Mouse (Mus musculus) myocyte (in vitro differentiated cells): Measurements from ENCODE around the gene Cog5. TPM values are rescaled to one million over a fixed set of nuclear protein-coding genes. Genes with fewer than 3 reads are reported as not detected.

Experiments
- H3K27me3 ChIP-seq: one replicate; pipeline ENCODE4 v1.6.1; 2011; ENCODE audit not compliant: control insufficient read depth, insufficient read depth, insufficient read length
- H3K36me3 ChIP-seq: one replicate; pipeline ENCODE4 v1.6.1; 2011; ENCODE audit not compliant: control insufficient read depth, insufficient read depth
- H3K4me2 ChIP-seq: one replicate; pipeline ENCODE4 v1.6.1; 2011; ENCODE audit warnings: low read depth, control low read depth
- H3K4me3 ChIP-seq: one replicate; pipeline ENCODE4 v1.5.1; 2011; ENCODE audit warnings: mild to moderate bottlenecking, control low read depth, moderate library complexity
- H3K79me2 ChIP-seq: one replicate; pipeline ENCODE4 v1.6.1; 2011; ENCODE audit not compliant: control insufficient read depth, insufficient read depth
- H3ac ChIP-seq: one replicate; pipeline ENCODE4 v1.6.1; 2011; ENCODE audit not compliant: control insufficient read depth, insufficient read length
- CEBPB ChIP-seq: IDR thresholded peaks from 2 replicates; pipeline ENCODE4 v1.6.1; 2011; ENCODE audit warnings: mild to moderate bottlenecking, moderate library complexity; ENCODE audit not compliant: poor library complexity, insufficient read depth, severe bottlenecking
- E2F4 ChIP-seq: IDR thresholded peaks from one replicate; pipeline ENCODE4 v1.6.1; 2011; ENCODE audit warnings: mild to moderate bottlenecking, control low read depth, moderate library complexity; ENCODE audit not compliant: insufficient read depth
- MAX ChIP-seq: IDR thresholded peaks from one replicate; pipeline ENCODE4 v1.6.1; 2011; ENCODE audit warnings: low read depth, mild to moderate bottlenecking, control low read depth
- MYOD1 ChIP-seq, 3 experiments: IDR thresholded peaks; one replicate each; pipeline ENCODE4 v1.6.1; 2011; ENCODE audit warnings: control low read depth in 2 of 3, low read depth in 2 of 3, mild to moderate bottlenecking in 2 of 3, moderate library complexity in 1 of 3; ENCODE audit not compliant: insufficient read length in 2 of 3, control insufficient read depth in 1 of 3
- MYOG ChIP-seq, 3 experiments: IDR thresholded peaks; one replicate each; pipeline ENCODE4 v1.6.1; 2011; ENCODE audit warnings: control low read depth in 2 of 3, low read depth in 2 of 3, mild to moderate bottlenecking in 2 of 3; ENCODE audit not compliant: insufficient read length in 2 of 3, control insufficient read depth in 1 of 3, insufficient read depth in 1 of 3
- POLR2A ChIP-seq: IDR thresholded peaks from one replicate; pipeline ENCODE4 v1.6.1; 2011; ENCODE audit warnings: low read depth, mild to moderate bottlenecking, control low read depth, moderate library complexity; ENCODE audit not compliant: insufficient read length
- POLR2AphosphoS2 ChIP-seq: IDR thresholded peaks from one replicate; pipeline ENCODE4 v1.6.1; 2011; ENCODE audit warnings: low read depth, control low read depth; ENCODE audit not compliant: insufficient read length
- REST ChIP-seq: IDR thresholded peaks from one replicate; pipeline ENCODE4 v1.6.1; 2011; ENCODE audit warnings: mild to moderate bottlenecking, control low read depth, moderate library complexity; ENCODE audit not compliant: insufficient read depth, insufficient read length
- SRF ChIP-seq: IDR thresholded peaks from one replicate; pipeline ENCODE4 v1.6.1; 2011; ENCODE audit warnings: low read depth; ENCODE audit not compliant: control insufficient read depth, insufficient read length
- TCF12 ChIP-seq: IDR thresholded peaks from one replicate; pipeline ENCODE4 v1.6.1; 2011; ENCODE audit warnings: mild to moderate bottlenecking, control low read depth; ENCODE audit not compliant: poor library complexity, insufficient read depth, severe bottlenecking
- TCF3 ChIP-seq: IDR thresholded peaks from one replicate; pipeline ENCODE4 v1.6.1; 2011; ENCODE audit warnings: low read depth, control low read depth; ENCODE audit not compliant: insufficient read length
- USF1 ChIP-seq: IDR thresholded peaks from one replicate; pipeline ENCODE4 v1.6.1; 2011; ENCODE audit warnings: low read depth, mild to moderate bottlenecking, control low read depth, moderate library complexity
- polyA plus RNA-seq: library from polyadenylated mRNA; unstranded; fragments of >200 nt; fragmentation: generic; extraction: Trizol; gene quantifications from one replicate; pipeline ENCODE4 v1.2.1, GENCODE M21; 2012; ENCODE audit warnings: missing spikeins

The Cog5 gene
- polyA plus RNA-seq, 1 experiment: 10.2 TPM

DNA sequence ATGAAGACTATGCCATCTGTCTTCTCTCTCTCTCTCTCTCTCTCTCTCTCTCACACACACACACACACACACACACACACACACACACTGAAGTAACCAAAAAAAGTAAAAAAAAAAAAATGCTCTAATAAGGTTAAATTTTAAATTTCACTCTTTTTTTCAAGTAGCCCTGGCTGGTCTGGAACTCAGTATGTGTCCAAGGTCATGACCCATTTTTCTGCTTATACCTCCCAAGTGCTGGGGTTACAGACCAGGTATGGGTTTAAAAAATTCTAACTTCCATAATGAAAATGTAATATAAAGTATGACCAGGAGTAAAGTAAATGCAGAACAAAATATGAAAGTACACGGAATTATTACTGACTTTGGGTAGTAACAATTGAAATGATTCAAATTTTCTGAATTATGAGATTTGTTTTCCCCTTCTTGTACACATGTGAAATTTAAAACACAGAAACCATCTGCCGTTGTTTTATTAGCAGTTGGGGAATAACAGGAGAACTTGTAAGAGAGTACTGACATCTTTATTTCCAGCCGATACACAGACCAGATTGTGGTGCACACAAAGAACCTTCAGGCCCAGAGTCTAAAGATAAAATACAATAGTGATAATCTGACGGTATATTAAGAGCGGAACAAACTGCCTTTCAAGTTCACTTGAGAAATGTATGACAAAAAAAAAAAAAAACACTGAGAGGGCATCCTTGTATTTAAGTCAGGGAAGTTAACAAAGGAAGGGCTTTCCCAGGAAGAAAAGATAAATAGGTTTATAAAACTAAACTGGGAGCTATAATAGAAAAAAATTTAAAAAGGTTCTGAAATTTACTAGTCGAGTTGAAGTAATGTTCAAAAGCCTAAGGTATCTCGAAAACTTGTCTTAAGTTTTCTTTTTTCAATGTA, 293.7 kb downstream of the Cog5 start:
- H3K4me2 ChIP-seq: peak overlapping the region; percentile 78
- H3K79me2 ChIP-seq: peaks cover 54% of the 10 kb centered on the region
- peaks cover 5% of the 10 kb centered on the region for H3K36me3 ChIP-seq
- H3K27me3 ChIP-seq: no peaks in the 10 kb centered on the region
- H3ac ChIP-seq: peak overlapping the region; percentile 97
- no peak for TF ChIP-seq TCF3
- TF ChIP-seq MYOG (IDR thresholded peaks at IDR 0.05; ENCODE audit: control insufficient read depth in 1 of 3, insufficient read depth in 1 of 3, insufficient read length in 2 of 3, low read depth in 2 of 3): no peak
- no peak for TF ChIP-seq REST
- TF ChIP-seq SRF: no peak
- TF ChIP-seq TCF12: no peak
- no peak for TF ChIP-seq MAX
- no peak for TF ChIP-seq E2F4
- TF ChIP-seq USF1: no peak
- no peak for TF ChIP-seq CEBPB
- no peak for TF ChIP-seq POLR2AphosphoS2
- no peak for TF ChIP-seq POLR2A
- no peak for TF ChIP-seq MYOD1 (IDR thresholded peaks at IDR 0.05; ENCODE audit: control insufficient read depth in 1 of 3, insufficient read length in 2 of 3, low read depth in 2 of 3)
- H3K4me3 ChIP-seq: peak overlapping the region; percentile 51

DNA sequence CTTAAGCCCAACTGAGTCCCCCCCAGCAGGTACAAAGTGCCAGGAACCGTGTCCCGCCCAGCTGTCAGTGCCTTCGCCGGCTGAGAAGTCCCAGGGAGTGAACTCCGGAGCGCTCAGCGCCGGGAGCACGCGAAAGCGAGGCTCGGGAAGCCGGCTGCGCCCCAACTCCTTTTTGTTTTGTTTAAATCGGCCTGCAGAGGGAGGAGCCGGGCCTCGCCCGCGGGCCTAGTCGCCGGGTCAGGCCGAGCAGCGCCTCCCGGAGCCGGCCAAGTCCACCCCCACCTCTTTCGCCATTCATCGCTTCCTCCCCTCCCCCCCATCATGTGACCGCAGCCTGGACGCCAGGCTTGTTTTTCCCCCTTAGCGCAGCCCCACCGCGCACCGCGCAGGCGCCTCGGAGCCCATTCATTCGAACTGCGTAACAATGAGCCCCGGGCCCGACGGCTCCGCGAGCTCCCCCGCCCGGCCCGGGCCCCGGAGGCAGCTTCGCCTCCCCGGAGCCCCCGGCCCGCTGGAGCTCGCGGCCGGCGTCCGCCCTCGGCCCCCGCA, 294.6 kb downstream of the Cog5 start:
- Histone ChIP-seq H3K27me3 (no peaks in the 10 kb centered on the region), H3K79me2 (peaks cover 46% of the 10 kb centered on the region), H3ac (peak overlapping the region; percentile 97), H3K36me3 (no peaks in the 10 kb centered on the region), H3K4me2 (peak overlapping the region; percentile 78), H3K4me3 (peak overlapping the region; percentile 51)
- TF ChIP-seq MYOG (IDR thresholded peaks at IDR 0.05; ENCODE audit: control insufficient read depth in 1 of 3, insufficient read depth in 1 of 3, insufficient read length in 2 of 3, low read depth in 2 of 3) (no peak), MAX (no peak), TCF3 (no peak), POLR2A (peak; percentile 45), POLR2AphosphoS2 (peak; percentile 54), CEBPB (0 out of 2 replicates have a peak, but pooled peaks have one; percentile 41), E2F4 (no peak), TCF12 (no peak), SRF (no peak), REST (no peak), USF1 (peak; percentile 91), MYOD1 (IDR thresholded peaks at IDR 0.05; ENCODE audit: control insufficient read depth in 1 of 3, insufficient read length in 2 of 3, low read depth in 2 of 3) (peak in 1 of 3 experiments; percentile 27)

DNA sequence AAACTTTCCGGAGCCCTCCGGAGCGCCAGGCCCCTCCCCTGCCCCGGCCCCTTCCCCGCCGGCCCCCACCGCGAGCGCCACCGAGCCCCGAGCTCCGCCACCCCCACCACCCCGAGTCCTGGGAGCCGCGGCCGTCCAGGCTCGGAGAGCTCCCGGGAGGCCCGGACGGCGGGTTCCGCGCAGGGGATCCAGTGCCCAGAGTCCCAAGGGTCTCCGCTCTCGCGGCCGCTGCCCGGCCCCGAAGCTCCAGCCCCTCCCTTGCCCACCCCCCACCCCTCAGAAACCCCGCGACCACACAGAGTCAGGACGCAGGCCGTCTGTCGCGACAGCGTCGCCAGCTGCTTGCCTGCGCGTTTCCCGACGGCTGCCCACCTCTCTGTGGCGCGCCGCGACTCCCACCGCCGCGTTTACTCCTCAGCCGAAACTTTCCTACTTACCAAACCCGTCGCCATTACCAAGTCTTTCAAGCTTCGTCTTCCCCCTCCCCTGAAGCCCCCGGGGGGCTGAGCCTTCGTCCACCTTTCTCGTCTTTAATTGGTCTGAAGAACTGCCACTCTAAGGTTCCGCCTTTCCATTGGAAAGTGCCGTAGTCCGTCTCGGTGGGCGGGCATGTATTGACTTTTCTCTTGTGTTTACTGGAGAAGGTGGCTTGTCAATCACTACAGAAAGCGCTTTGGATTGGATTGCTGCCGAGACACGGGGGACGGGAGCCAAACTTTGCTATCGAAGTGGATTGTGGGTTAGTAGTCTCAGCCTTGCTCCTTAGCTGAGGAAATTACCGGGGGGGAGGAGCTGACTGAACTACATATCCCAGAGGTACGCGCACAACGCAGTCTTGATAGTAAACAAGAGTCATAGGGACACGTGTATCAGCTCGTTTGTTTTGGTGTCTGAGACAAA, 295.3 kb downstream of the Cog5 start, which contains the start of gene Hbp1:
Hbp1 (minus strand) TSS at position 777 of the 900 bp plus-strand sequence.
- Histone ChIP-seq H3K4me3 (peak within 1 kb of the TSS; percentile 51), H3K36me3 (no peaks in the 10 kb centered on the region), H3K4me2 (peak within 1 kb of the TSS; percentile 83), H3ac (peak within 1 kb of the TSS; percentile 97), H3K79me2 (peaks cover 40% of the 10 kb centered on the region), H3K27me3 (no peaks in the 10 kb centered on the region)
- TF ChIP-seq POLR2AphosphoS2: peak; percentile 64
- TF ChIP-seq MAX: peak; percentile 99
- TF ChIP-seq USF1: peak; percentile 75
- TF ChIP-seq TCF12: no peak
- TF ChIP-seq POLR2A: peak; percentile 69

DNA sequence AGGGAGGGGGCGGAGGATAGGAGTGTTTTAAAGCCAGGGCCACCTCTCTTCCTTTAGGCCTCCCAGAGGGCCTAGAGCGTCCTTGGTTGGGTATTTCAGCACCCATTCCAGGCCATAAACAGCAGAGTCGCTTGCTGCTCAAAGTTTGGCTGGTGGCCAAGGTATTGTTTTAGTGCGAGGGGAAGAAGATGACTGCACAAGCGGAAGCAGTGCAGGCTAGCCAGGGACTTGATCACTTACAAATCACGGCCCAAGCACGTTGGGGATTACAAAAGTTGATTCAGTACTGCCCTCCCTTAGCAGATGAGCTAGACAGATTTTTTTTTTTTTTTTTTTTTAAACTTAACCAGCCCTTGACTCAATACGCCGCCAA, 296.0 kb downstream of the Cog5 start:
- Histone ChIP-seq H3K4me2 (peak overlapping the region; percentile 83), H3K36me3 (no peaks in the 10 kb centered on the region), H3ac (peak overlapping the region; percentile 97), H3K79me2 (peaks cover 34% of the 10 kb centered on the region), H3K27me3 (no peaks in the 10 kb centered on the region), H3K4me3 (peak overlapping the region; percentile 51)
- TF ChIP-seq POLR2AphosphoS2: peak; percentile 8
- TF ChIP-seq POLR2A: peak; percentile 25
- no peak for TF ChIP-seq REST
